Mouse (Mus musculus): ENCODE measurements around the gene Lnpk.

Lnpk gene

DNA sequence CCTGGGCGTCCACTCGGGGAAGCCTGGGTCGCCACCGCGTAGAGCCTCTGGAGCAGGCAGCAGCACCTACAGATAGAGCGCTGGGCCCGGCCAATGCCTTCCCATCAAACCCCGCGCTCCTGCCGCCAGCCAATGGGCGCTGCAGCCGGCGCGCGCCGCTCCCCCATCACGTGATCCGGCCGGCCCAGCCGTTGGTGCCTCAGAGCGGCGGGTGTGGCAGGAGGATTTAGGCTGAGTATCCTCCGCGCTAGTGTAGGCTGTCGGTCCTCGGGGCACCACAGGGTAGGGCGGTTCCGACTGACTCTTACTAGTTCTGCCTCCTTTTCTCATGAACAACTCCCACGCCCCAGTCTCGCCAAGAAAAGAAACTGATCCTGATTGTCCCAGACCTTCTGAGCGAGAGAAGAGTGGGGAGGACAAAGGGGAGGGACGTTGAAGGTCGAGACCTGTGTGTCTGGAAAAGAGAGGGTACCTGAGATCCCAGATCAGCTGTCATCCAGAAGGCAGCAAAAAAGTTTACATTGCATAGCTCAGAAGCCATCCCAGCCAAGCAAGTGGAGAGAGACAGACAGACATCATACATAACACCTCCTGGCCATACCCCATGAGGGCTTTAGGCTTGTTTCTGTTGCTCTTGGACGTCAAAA lies at the start of gene Lnpk:
Gene Lnpk, minus strand, starts transcription at position 593 of the 647 bp plus-strand sequence.
- peak; percentile 95 for DNase-seq

DNA sequence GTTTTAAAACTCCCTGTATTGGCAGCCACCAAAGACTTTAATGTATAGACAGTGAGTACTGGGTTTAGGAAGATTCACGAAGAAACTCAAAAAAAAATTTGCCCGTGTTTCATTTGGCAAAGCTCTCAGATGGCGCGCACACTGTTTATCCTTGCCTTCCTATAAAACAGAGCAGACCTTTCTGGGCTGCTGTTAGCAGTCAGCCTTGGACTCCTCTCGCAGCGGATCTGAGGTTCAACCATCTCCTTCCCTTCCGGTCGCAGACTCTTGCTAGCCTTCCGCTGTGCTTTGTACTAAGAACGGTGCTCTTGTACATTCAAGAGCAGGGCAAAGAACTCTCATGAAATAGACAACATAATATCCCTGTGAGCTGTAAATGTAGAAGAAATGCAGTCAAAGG lies 41.1 kb upstream of the Lnpk start:
- DNase-seq: no peak

DNA sequence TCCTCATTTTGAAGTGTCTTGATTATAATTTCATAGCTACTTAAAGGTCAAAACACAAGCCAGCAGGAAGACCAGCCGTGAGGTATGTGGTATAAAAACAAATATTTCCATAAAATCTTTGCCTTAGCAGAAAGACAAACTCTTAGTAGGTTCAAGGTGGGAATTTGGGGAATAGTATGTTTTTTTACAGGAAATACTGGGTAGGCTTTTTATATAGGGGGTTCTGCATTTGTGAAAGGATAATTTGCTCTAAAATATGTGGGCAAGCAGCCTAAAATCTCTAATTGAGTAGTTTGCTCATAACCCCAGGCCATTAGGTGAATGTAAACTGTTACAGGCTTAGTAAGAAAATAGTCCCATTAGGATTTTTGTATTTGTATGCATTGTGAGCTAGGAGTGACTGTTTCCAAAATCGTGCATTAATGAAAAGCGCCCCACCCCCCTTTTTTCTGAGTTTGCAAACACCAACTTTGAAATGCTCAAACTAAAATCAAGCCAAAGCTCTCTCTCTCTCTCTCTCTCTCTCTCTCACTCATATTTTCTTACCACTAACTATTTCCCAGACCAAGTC lies 40.5 kb upstream of the Lnpk start:
- no peak for DNase-seq

GRCm38 (mm10) chr2:74617706-74618105 lies 38.5 kb upstream of the Lnpk start:
- DNase-seq: no peak

DNA sequence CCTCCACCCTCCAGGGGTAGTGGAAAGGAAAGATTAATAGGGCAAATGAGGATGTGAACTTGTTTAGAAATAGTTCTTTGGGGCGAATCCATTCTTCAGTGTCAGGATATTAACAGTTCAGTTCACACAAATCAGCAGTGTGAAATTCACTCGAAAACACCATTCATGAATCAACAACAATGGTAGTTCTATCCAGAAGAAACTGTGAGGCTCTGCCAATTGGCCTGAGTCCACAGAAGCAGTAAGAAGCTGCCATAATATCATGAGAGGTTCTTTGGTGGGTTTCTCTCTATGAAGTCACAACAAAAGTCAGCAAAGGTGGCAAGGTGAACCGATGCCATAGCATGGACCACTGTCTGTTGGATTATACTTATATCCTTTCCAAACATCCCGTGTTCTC lies 32.2 kb upstream of the Lnpk start:
- no peak for DNase-seq

- DNase-seq: no peak
Observed at GRCm38 (mm10) chr2:74609350-74609749, 30.1 kb upstream of the Lnpk start.

GRCm38 (mm10) chr2:74606087-74606760 lies 27.0 kb upstream of the Lnpk start:
- DNase-seq: peak; percentile 20

GRCm38 (mm10) chr2:74604011-74604410 lies 24.8 kb upstream of the Lnpk start:
- no peak for DNase-seq

DNA sequence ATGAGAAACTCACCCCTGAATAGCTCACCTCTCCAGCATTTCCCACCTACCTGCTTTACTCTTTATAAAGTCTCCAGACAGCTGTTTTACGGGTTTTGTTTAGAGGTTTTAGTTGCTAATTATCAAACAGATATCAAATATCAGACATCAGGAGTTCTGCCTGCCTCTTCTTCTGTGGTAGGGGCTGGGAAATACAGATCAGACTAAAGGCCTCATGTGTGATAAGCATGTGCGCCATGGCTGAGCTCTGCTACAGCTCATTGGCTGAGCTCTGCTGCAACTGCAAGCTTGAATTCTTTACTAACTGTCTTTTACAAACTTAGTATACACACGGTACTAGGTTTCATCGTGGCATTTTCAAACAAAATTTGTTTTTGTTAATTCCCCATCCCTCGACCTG lies 23.2 kb upstream of the Lnpk start:
- DNase-seq: no peak

- DNase-seq: no peak
Observed at GRCm38 (mm10) chr2:74597169-74597568, 17.9 kb upstream of the Lnpk start.

GRCm38 (mm10) chr2:74596094-74596493 lies 16.9 kb upstream of the Lnpk start:
- no peak for DNase-seq

DNA sequence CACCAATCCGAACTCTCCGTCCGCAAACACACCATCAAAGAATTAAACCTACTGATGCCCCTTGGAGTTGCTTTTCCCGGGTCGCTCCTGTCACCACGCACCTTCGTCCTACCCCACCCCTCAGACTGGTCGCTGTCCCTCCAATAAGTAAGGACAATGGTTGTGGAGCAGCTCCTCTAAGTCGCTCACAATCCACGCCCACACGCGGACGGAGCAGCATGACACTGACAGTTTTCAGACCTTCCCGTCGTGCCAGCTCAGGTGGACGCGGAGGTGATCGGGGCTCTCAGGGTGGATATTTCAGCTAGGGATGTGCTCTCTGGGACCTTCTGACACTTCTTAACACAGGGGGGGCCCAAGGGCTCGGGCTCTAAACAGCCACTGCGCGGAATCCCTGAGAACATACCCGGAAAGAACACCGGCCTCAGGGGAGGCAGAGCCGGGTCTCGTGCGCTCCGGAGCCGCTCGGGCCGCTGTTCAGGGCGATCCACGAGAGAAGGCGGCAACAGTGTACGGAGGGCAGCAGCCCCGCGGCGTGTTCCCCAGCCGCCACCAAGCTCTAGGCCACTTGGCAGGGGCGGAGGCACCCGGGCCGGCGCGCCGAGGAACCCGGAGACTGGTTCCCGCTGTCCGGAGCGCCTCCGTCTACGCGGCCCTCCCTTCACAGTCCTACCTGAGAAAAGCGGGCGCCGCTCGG lies 941 bp downstream of the Lnpk start:
- peak; percentile 53 for DNase-seq

- no peak for DNase-seq
Observed at GRCm38 (mm10) chr2:74570390-74570789, 8.8 kb downstream of the Lnpk start.

DNA sequence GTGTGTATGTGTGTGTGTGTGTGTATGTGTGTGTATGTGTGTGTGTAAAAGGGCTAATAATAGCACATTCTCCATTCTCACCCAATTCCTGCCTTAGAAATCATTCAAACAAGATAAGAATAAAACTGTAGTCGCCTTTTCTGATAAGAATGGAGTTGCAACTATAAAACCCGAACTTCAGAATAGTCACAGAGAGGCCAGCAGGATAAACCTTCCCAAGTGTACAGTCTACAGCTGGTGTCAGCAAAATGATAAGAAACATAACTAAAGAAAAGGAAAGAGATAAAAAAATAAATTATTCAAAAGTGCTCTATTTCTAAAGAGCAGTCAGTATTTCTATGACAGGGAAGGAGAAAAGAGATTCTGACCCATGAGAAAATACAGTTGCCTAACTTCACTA lies 19.4 kb downstream of the Lnpk start:
- no peak for DNase-seq

GRCm38 (mm10) chr2:74559092-74559491 lies 20.1 kb downstream of the Lnpk start:
- no peak for DNase-seq

DNA sequence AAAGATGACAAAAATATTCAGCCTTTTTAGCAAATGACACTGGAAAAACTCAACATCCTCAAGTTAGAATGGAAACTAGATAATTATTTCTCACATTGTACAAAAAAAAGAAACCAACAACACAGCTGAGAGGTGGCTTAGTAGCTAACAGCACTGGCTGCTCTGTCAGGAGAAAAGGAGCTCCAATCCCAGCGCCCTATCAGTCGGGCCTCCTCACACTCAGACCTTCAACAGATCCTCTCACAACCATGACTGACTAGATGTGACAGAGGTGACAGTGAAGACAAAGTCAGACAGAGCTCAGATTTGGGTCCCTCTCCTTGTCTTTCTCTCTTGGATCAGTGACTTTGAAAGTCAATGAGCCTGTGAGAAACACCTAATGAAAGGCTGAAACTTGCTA lies 21.8 kb downstream of the Lnpk start:
- no peak for DNase-seq

- no peak for DNase-seq
Observed at GRCm38 (mm10) chr2:74551929-74552328, 27.3 kb downstream of the Lnpk start.

GRCm38 (mm10) chr2:74548306-74548705 lies 30.9 kb downstream of the Lnpk start:
- no peak for DNase-seq

GRCm38 (mm10) chr2:74508302-74508701 lies 70.9 kb downstream of the Lnpk start:
- no peak for DNase-seq

GRCm38 (mm10) chr2:74506439-74506838 lies 72.8 kb downstream of the Lnpk start:
- no peak for DNase-seq

DNA sequence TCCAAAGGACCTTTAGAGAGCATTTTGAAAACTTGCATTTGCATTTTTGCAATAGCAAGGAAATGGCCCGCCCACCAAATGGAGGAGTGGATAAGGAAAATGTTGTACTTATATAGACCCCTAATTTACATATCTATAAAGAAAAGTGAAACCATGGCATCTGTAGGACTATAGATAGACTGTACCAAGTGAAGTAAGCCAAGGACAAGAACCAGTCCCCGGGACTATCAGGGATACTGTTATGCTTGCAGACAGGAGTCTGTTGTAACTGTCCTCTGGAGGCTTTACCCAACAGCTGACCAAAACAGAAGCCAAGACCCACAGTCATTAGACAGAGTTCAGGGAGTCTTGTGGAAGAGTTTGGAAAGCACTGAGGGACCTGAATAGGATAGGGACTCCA lies 78.9 kb downstream of the Lnpk start:
- no peak for DNase-seq

DNA sequence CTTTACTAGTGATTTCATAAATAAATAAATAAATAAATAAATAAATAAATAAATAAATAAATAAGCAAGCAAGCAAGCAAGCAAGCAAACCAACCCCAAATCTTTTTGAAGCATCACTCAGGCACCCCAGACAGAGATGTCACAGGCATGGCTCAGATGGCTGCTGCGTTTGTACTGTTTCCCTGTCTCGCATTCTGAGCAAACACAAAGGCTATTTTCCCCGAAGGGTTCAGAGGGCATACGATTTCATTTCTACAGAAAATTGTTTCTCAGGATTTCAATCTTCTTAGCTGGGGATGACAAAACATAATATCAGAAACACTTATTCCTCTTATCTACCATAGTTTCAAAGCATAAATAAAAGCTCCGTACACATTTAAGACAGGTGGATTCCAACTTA lies 81.4 kb downstream of the Lnpk start:
- DNase-seq: no peak

DNA sequence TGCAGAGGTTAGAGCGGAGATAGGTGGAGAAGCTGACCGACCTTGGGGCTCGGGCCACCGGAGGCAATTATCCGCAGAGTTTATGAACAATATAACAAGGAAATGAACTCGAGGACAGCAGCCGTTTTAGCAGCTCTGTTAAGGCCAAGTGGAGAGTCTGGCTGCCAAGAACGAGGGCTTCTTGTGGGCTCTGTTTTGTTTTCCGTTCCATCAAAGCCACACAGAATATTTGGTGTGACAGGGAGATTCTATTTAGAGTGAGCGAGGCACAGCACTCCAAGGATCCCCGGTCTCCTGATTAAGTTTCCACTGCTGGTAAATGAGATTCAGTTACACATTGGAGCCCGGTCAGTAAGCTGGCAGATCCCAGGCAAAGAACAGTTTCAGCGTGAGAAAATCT lies 87.8 kb downstream of the Lnpk start:
- no peak for DNase-seq

- no peak for DNase-seq
Observed at GRCm38 (mm10) chr2:74490186-74490585, 89.0 kb downstream of the Lnpk start.

Measured in lung, postnatal 36 days (tissue).